Mouse (Mus musculus) heart, adult 2 months (tissue): ENCODE data around the gene Aqp9. TPM values are rescaled to one million over a fixed set of nuclear protein-coding genes. Genes with fewer than 3 reads are reported as not detected.

ENCODE experiments used
- DNase-seq, 2 experiments: peaks; one replicate each; pipeline ENCODE4 v3.0.0; 2021
- H3K27ac ChIP-seq: fragments of 200-600 bp; 2 replicates; pipeline ENCODE4 v1.8.1; 2022
- H3K27me3 ChIP-seq: fragments of 200-500 bp; 2 replicates; pipeline ENCODE4 v1.6.1; 2012; ENCODE audit warnings: mild to moderate bottlenecking, low read length, inconsistent platforms, mixed read lengths; ENCODE audit not compliant: control insufficient read depth, insufficient read depth
- H3K36me3 ChIP-seq: fragments of 200-500 bp; 2 replicates; pipeline ENCODE4 v1.6.1; 2012; ENCODE audit warnings: low read length, inconsistent platforms; ENCODE audit not compliant: control insufficient read depth, insufficient read depth
- H3K4me1 ChIP-seq: fragments of 200-500 bp; 2 replicates; pipeline ENCODE4 v1.6.1; 2011; ENCODE audit warnings: low read length; ENCODE audit not compliant: control insufficient read depth, insufficient read depth
- H3K4me3 ChIP-seq: fragments of 200-600 bp; 2 replicates; pipeline ENCODE4 v1.8.1; 2022
- H3K79me2 ChIP-seq: fragments of 200-500 bp; replicated peaks from 2 replicates; pipeline ENCODE4 v1.6.1; 2012; ENCODE audit warnings: mild to moderate bottlenecking, inconsistent platforms, low read length, moderate library complexity, mixed read lengths; ENCODE audit not compliant: control insufficient read depth, insufficient read depth
- H3K9ac ChIP-seq: fragments of 200-500 bp; 2 replicates; pipeline ENCODE4 v1.6.1; 2012; ENCODE audit warnings: low read depth, mild to moderate bottlenecking, control low read depth, inconsistent platforms, low read length, mixed read lengths
- CTCF ChIP-seq: fragments of 200-600 bp; IDR thresholded peaks from 2 replicates; pipeline ENCODE4 v1.8.1; 2022; ENCODE audit warnings: antibody characterized with exemption, mild to moderate bottlenecking, moderate library complexity
- EP300 ChIP-seq: fragments of 200-500 bp; IDR thresholded peaks from 2 replicates; pipeline ENCODE4 v1.6.1; 2011; ENCODE audit warnings: low read depth, low read length, control low read depth; ENCODE audit not compliant: insufficient read depth
- POLR2A ChIP-seq: fragments of 200-500 bp; IDR thresholded peaks from 2 replicates; pipeline ENCODE4 v1.6.1; 2011; ENCODE audit warnings: mild to moderate bottlenecking, low read depth, low read length, control low read depth; ENCODE audit not compliant: insufficient read depth
- WGBS: fragments of 180-500 bp; shearing (Covaris S2); methylation state at CpG from one replicate; pipeline ENCODE4 v1.1.7; 2018; 5-methylcytosine and 5-hydroxymethylcytosine counted together
- intact Hi-C: fragments of 180-260 bp; cut with DNase I; formaldehyde crosslinking; loops from one replicate; pipeline ENCODE4 v1.15.1; 2025
- polyA plus RNA-seq: library from polyadenylated mRNA; depleted of rRNA; stranded (reverse); fragments of >200 nt; gene quantifications from 2 replicates; pipeline ENCODE4 v1.2.3, GENCODE M21; 2012
- total RNA-seq, 2 experiments: library from RNA; stranded (reverse); gene quantifications; 2 replicates each; pipeline ENCODE4 v1.2.3; 2021

The Aqp9 gene
- total and polyA plus RNA-seq, 3 experiments = 0.45 to 0.66 (median 0.57) TPM

GRCm38 (mm10) chr9:71187396-71187795, 18.9 kb upstream of the Aqp9 start:
- intact Hi-C loops = loop anchor here (10.0 kb wide), 1 partner anchor 53 kb away; no protein-coding TSS in a partner anchor
- no peaks in the 10 kb centered on the region for H3K4me1 ChIP-seq
- H3K36me3 ChIP-seq = no peaks in the 10 kb centered on the region
- H3K27ac ChIP-seq = no peak overlapping the region
- no peak overlapping the region for H3K4me3 ChIP-seq
- 82% methylated on average over 7 of the region's 7 CpGs for WGBS
- no peaks in the 10 kb centered on the region for H3K79me2 ChIP-seq
- no peaks in the 10 kb centered on the region for H3K27me3 ChIP-seq
- no peak for DNase-seq
- TF ChIP-seq POLR2A (no peak), EP300 (no peak), CTCF (no peak)
- no peak overlapping the region for H3K9ac ChIP-seq

- WGBS = 84% methylated on average over 2 of the region's 2 CpGs
These were observed 17.3 kb upstream of the Aqp9 start for GRCm38 (mm10) chr9:71185823-71186222.

GRCm38 (mm10) chr9:71185285-71185684, 16.8 kb upstream of the Aqp9 start:
- TF ChIP-seq CTCF (no peak), POLR2A (no peak), EP300 (no peak)
- H3K27me3 ChIP-seq = no peaks in the 10 kb centered on the region
- H3K79me2 ChIP-seq = no peaks in the 10 kb centered on the region
- H3K4me3 ChIP-seq = no peak overlapping the region
- H3K9ac ChIP-seq = no peak overlapping the region
- no peaks in the 10 kb centered on the region for H3K36me3 ChIP-seq
- no peak for DNase-seq
- intact Hi-C loops = loop anchor here (10.0 kb wide), 1 partner anchor 50 kb away; no protein-coding TSS in a partner anchor
- no peaks in the 10 kb centered on the region for H3K4me1 ChIP-seq
- no peak overlapping the region for H3K27ac ChIP-seq

More at GRCm38 (mm10) chr9:71185823-71186222, 17.3 kb upstream of the Aqp9 start:
- no peak overlapping the region for H3K4me3 ChIP-seq
- no peaks in the 10 kb centered on the region for H3K36me3 ChIP-seq
- H3K79me2 ChIP-seq = no peaks in the 10 kb centered on the region
- H3K27me3 ChIP-seq = no peaks in the 10 kb centered on the region
- no peak overlapping the region for H3K27ac ChIP-seq
- no peaks in the 10 kb centered on the region for H3K4me1 ChIP-seq
- TF ChIP-seq EP300 (no peak), POLR2A (no peak), CTCF (no peak)
- DNase-seq = no peak
- no peak overlapping the region for H3K9ac ChIP-seq
- intact Hi-C loops = loop anchor here (10.0 kb wide), 1 partner anchor 51 kb away; no protein-coding TSS in a partner anchor

GRCm38 (mm10) chr9:71179964-71180700, 11.7 kb upstream of the Aqp9 start:
- intact Hi-C loops = loop anchor here (10.0 kb wide), 1 partner anchor 45 kb away; no protein-coding TSS in a partner anchor
- WGBS = 67% methylated on average over 8 of the region's 8 CpGs
- Histone ChIP-seq H3K79me2 (no peaks in the 10 kb centered on the region), H3K27me3 (no peaks in the 10 kb centered on the region), H3K4me1 (no peaks in the 10 kb centered on the region), H3K36me3 (no peaks in the 10 kb centered on the region), H3K27ac (no peak overlapping the region), H3K4me3 (no peak overlapping the region), H3K9ac (no peak overlapping the region)
- no peak for DNase-seq
- TF ChIP-seq POLR2A (no peak), CTCF (no peak), EP300 (no peak)

GRCm38 (mm10) chr9:71179276-71179896, 10.9 kb upstream of the Aqp9 start:
- H3K27ac ChIP-seq = no peak overlapping the region
- TF ChIP-seq POLR2A (no peak), CTCF (no peak), EP300 (no peak)
- DNase-seq = no peak
- H3K9ac ChIP-seq = no peak overlapping the region
- H3K27me3 ChIP-seq = no peaks in the 10 kb centered on the region
- 72% methylated on average over 6 of the region's 6 CpGs for WGBS
- H3K79me2 ChIP-seq = no peaks in the 10 kb centered on the region
- H3K4me1 ChIP-seq = no peaks in the 10 kb centered on the region
- H3K4me3 ChIP-seq = no peak overlapping the region
- H3K36me3 ChIP-seq = no peaks in the 10 kb centered on the region
- intact Hi-C loops = no loop called here

GRCm38 (mm10) chr9:71175686-71176085, 7.2 kb upstream of the Aqp9 start:
- H3K4me1 ChIP-seq = no peaks in the 10 kb centered on the region
- H3K27me3 ChIP-seq = no peaks in the 10 kb centered on the region
- no peak for DNase-seq
- no peak overlapping the region for H3K27ac ChIP-seq
- WGBS = 71% methylated on average over 1 of the region's 1 CpGs
- no peak overlapping the region for H3K4me3 ChIP-seq
- H3K79me2 ChIP-seq = no peaks in the 10 kb centered on the region
- intact Hi-C loops = no loop called here
- no peak overlapping the region for H3K9ac ChIP-seq
- no peaks in the 10 kb centered on the region for H3K36me3 ChIP-seq
- no peak for TF ChIP-seq EP300
- no peak for TF ChIP-seq POLR2A
- TF ChIP-seq CTCF = no peak
